Mouse (Mus musculus): ENCODE measurements at regions not wholly inside any gene's neighbourhood (a gene's known extent, or its start where the extent isn't known, plus 50 kb on each side); places are given as distances from the start of the nearest gene placed in this dataset.
A peak's percentile ranks its signal among the peaks of the same experiment; 100 is the strongest.

DNA sequence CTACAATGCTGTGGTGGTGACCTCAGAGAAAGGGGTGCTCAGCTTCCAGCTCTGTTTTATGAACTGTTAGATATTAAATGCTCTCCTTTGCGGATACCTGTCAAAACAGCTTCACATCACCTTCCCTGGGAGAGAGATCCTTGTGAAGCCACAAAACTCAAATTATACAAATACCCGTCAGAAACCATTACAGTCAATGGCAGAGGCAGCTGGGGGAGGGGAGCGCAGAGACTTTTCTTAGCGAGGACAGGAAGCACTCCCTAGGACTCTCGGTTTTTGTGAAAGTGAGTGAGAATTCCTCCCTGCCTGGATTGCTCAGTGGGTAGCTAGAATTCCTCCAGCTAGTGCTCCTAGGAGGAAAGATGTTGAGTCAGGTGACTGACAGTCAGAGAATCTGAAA is 161.0 kb downstream of the Bmp7 start:
- 31% methylated on average over 5 of the region's 5 CpGs for WGBS
- H3K27me3 ChIP-seq, result peaks cover 5% of the 10 kb centered on the region; the same call in 1 of the 2 replicates
- H3K4me2 ChIP-seq, result no peak overlapping the region
- no peaks in the 10 kb centered on the region for H3K36me3 ChIP-seq
- no peak overlapping the region for H3K4me3 ChIP-seq
- no peaks in the 10 kb centered on the region for H3K4me1 ChIP-seq (replicated peaks)
- H3K9ac ChIP-seq, result no peak overlapping the region
- no peaks in the 10 kb centered on the region for H3K9me3 ChIP-seq
- H3K27ac ChIP-seq (replicated peaks), result no peak overlapping the region
- no peak for ATAC-seq (ENCODE audit: low FRiP score, low read depth)

GRCm38 (mm10) chr2:172782686-172783085 is 157.4 kb downstream of the Bmp7 start:
- Histone ChIP-seq H3K4me2 (no peak overlapping the region), H3K27me3 (peaks cover 28% of the 10 kb centered on the region), H3K27ac (replicated peaks) (no peak overlapping the region), H3K4me1 (replicated peaks) (peaks cover 6% of the 10 kb centered on the region; the same call in 1 of the 2 replicates), H3K9me3 (no peaks in the 10 kb centered on the region), H3K9ac (no peak overlapping the region), H3K36me3 (no peaks in the 10 kb centered on the region), H3K4me3 (no peak overlapping the region)
- ATAC-seq (ENCODE audit: low FRiP score, low read depth), result no peak
- WGBS, result 52% methylated on average over 10 of the region's 10 CpGs

- H3K36me3 ChIP-seq, result no peaks in the 10 kb centered on the region
- H3K27me3 ChIP-seq, result peaks cover 49% of the 10 kb centered on the region
- no peak overlapping the region for H3K9ac ChIP-seq
- no peak overlapping the region for H3K4me3 ChIP-seq
- 50% methylated on average over 2 of the region's 2 CpGs for WGBS
- H3K9me3 ChIP-seq, result no peaks in the 10 kb centered on the region
- H3K4me1 ChIP-seq (replicated peaks), result peaks cover 11% of the 10 kb centered on the region
- ATAC-seq (ENCODE audit: low FRiP score, low read depth), result no peak
- H3K4me2 ChIP-seq, result no peak overlapping the region
- no peak overlapping the region for H3K27ac ChIP-seq (replicated peaks)
These were observed 153.8 kb downstream of the Bmp7 start for GRCm38 (mm10) chr2:172786297-172786696.

DNA sequence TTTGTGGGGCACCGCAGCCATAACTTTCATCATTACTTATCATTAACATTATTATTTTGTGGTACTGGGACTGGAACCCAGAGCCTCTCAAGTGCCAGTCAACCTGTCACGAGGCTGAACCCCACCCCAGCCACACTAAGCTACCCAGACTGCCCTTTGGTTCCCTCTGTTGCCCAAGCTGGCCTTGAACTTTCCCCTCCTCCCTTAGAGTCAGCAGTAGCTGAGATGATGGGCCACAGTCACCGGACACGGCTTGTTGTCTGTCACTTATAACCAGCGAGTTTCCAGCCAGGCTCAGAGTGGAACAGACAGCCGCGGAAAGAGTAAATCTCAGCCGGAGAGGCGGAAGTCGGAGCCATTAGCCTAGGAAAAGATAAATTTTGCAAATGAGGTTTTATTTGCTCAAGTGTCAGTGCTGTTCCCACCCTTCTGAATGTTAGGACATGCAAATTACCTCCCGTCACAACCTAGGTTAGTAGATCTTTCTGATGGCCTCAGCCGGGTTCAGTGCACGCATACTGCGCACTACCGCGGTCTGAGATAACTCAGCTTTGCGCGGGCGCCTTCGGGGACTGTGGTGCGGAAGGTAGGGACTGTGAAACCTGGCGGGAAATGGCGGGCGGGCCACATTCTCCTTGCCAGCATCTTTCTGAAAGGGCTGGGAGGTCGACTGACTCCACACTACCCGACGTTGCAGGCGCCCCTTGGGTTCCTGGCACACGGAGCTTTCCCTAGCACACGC is 152.7 kb downstream of the Bmp7 start:
- H3K4me3 ChIP-seq, result peak overlapping the region; percentile 21
- WGBS, result 28% methylated on average over 30 of the region's 30 CpGs
- H3K27me3 ChIP-seq, result peaks cover 49% of the 10 kb centered on the region
- no peaks in the 10 kb centered on the region for H3K9me3 ChIP-seq
- no peak overlapping the region for H3K27ac ChIP-seq (replicated peaks)
- no peak overlapping the region; the same call in 1 of the 2 replicates for H3K9ac ChIP-seq
- ATAC-seq (ENCODE audit: low FRiP score, low read depth), result no peak
- H3K36me3 ChIP-seq, result no peaks in the 10 kb centered on the region
- peak overlapping the region; percentile 53 for H3K4me2 ChIP-seq
- H3K4me1 ChIP-seq (replicated peaks), result peaks cover 13% of the 10 kb centered on the region

- ATAC-seq (ENCODE audit: low FRiP score, low read depth), result no peak
- Histone ChIP-seq H3K4me2 (no peak overlapping the region), H3K9ac (no peak overlapping the region), H3K36me3 (no peaks in the 10 kb centered on the region), H3K4me3 (no peak overlapping the region), H3K4me1 (replicated peaks) (peaks cover 15% of the 10 kb centered on the region), H3K9me3 (no peaks in the 10 kb centered on the region), H3K27ac (replicated peaks) (no peak overlapping the region), H3K27me3 (peaks cover 49% of the 10 kb centered on the region)
- 19% methylated on average over 10 of the region's 10 CpGs for WGBS
These were observed 150.9 kb downstream of the Bmp7 start for GRCm38 (mm10) chr2:172789260-172789659.

GRCm38 (mm10) chr2:172792555-172792954 is 147.6 kb downstream of the Bmp7 start:
- Histone ChIP-seq H3K36me3 (no peaks in the 10 kb centered on the region), H3K4me3 (no peak overlapping the region), H3K4me2 (no peak overlapping the region), H3K27me3 (peaks cover 27% of the 10 kb centered on the region), H3K9ac (no peak overlapping the region), H3K4me1 (replicated peaks) (peaks cover 10% of the 10 kb centered on the region), H3K27ac (replicated peaks) (no peak overlapping the region), H3K9me3 (no peaks in the 10 kb centered on the region)
- ATAC-seq (ENCODE audit: low FRiP score, low read depth), result 0 out of 2 replicates have a peak, but pooled peaks have one; percentile 27
- 54% methylated on average over 10 of the region's 10 CpGs for WGBS

GRCm38 (mm10) chr2:172793991-172794390 is 146.1 kb downstream of the Bmp7 start:
- H3K27me3 ChIP-seq, result peaks cover 14% of the 10 kb centered on the region
- no peak for ATAC-seq (ENCODE audit: low FRiP score, low read depth)
- H3K27ac ChIP-seq (replicated peaks), result no peak overlapping the region
- H3K36me3 ChIP-seq, result no peaks in the 10 kb centered on the region
- peaks cover 8% of the 10 kb centered on the region; the same call in 1 of the 2 replicates for H3K4me1 ChIP-seq (replicated peaks)
- H3K4me3 ChIP-seq, result no peak overlapping the region
- H3K4me2 ChIP-seq, result no peak overlapping the region
- no peaks in the 10 kb centered on the region for H3K9me3 ChIP-seq
- H3K9ac ChIP-seq, result no peak overlapping the region
- 84% methylated on average over 8 of the region's 8 CpGs for WGBS

DNA sequence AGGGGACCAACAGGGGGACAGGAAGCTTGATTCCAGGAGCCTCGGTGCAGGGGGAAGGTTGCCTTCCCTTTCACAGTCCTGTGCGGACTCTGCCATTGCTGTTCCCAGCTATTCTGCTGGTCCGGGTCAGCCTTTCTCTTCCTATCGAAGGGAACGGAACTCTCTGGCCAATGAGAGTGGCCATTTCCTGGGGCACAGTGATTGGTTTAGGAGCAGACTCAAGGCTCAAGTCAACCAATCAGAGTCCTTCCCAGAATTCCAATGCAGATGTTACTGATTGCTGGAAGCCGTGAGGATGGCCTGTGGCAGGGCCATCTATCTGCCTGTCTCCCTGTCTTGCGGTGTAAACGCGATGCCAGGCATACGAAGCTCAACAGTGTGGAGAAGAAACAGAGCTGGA is 145.3 kb downstream of the Bmp7 start:
- 0 out of 2 replicates have a peak, but pooled peaks cover 4% of the 10 kb centered on the region for H3K4me1 ChIP-seq (replicated peaks)
- no peak overlapping the region for H3K27ac ChIP-seq (replicated peaks)
- no peak overlapping the region for H3K4me2 ChIP-seq
- H3K9ac ChIP-seq, result no peak overlapping the region
- no peaks in the 10 kb centered on the region for H3K36me3 ChIP-seq
- H3K4me3 ChIP-seq, result no peak overlapping the region
- H3K27me3 ChIP-seq, result peaks cover 7% of the 10 kb centered on the region; the same call in 1 of the 2 replicates
- no peak for ATAC-seq (ENCODE audit: low FRiP score, low read depth)
- no peaks in the 10 kb centered on the region for H3K9me3 ChIP-seq
- WGBS, result 80% methylated on average over 10 of the region's 10 CpGs

- 69% methylated on average over 6 of the region's 6 CpGs for WGBS
- H3K4me3 ChIP-seq, result no peak overlapping the region
- H3K4me1 ChIP-seq (replicated peaks), result 0 out of 2 replicates have a peak, but pooled peaks cover 4% of the 10 kb centered on the region
- H3K27ac ChIP-seq (replicated peaks), result no peak overlapping the region
- no peak overlapping the region for H3K4me2 ChIP-seq
- no peaks in the 10 kb centered on the region for H3K9me3 ChIP-seq
- no peaks in the 10 kb centered on the region; the same call in 1 of the 2 replicates for H3K27me3 ChIP-seq
- no peaks in the 10 kb centered on the region for H3K36me3 ChIP-seq
- no peak overlapping the region for H3K9ac ChIP-seq
- ATAC-seq (ENCODE audit: low FRiP score, low read depth), result no peak
These were observed 144.0 kb downstream of the Bmp7 start for GRCm38 (mm10) chr2:172796104-172796503.

DNA sequence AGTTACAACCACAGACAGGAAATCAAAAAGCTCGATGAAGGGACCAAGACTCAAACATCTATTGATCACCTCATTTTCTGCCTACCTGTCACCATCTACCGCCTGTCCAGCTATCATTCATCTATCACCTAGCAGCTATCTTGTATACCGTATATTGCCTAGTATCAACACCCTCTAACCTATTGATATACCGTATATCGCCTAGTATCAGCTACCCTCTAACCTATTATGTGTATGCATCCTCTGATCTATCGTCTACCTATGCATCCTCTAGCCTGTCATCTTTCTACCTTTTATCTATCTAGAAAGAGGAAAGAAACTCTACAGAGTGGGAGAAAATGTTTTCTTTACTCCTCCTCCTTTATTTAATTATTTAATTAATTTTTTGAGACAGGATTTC is 143.2 kb downstream of the Bmp7 start:
- no peak for ATAC-seq (ENCODE audit: low FRiP score, low read depth)
- Histone ChIP-seq H3K4me3 (no peak overlapping the region), H3K27ac (replicated peaks) (no peak overlapping the region), H3K4me1 (replicated peaks) (0 out of 2 replicates have a peak, but pooled peaks cover 4% of the 10 kb centered on the region), H3K27me3 (no peaks in the 10 kb centered on the region; the same call in 1 of the 2 replicates), H3K36me3 (no peaks in the 10 kb centered on the region), H3K9me3 (no peaks in the 10 kb centered on the region), H3K4me2 (no peak overlapping the region), H3K9ac (no peak overlapping the region)
- WGBS, result 30% methylated on average over 6 of the region's 6 CpGs

DNA sequence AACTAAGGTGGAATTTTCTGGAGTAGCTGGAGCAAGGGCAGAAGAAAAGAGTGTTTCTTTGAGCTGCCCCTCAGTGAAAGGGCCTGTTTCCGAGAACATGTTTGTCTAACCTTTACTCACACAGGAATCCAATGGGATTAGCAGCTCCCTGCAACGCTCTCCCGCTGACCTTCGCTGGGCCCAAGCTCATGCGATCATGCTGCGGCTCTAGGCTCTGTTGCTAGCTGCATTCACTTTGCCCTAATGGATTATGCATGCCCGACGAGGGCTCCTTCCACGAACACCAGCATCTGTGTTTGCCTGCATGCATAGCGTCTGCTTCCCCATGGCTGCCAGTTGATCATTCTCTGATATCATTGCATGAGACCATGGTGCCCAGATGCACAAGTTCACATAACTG is 140.2 kb downstream of the Bmp7 start:
- Histone ChIP-seq H3K9me3 (no peaks in the 10 kb centered on the region), H3K27ac (replicated peaks) (no peak overlapping the region), H3K9ac (no peak overlapping the region), H3K4me3 (no peak overlapping the region), H3K4me1 (replicated peaks) (no peaks in the 10 kb centered on the region), H3K27me3 (no peaks in the 10 kb centered on the region; the same call in 1 of the 2 replicates), H3K36me3 (no peaks in the 10 kb centered on the region), H3K4me2 (no peak overlapping the region)
- no peak for ATAC-seq (ENCODE audit: low FRiP score, low read depth)
- WGBS, result 34% methylated on average over 10 of the region's 10 CpGs

DNA sequence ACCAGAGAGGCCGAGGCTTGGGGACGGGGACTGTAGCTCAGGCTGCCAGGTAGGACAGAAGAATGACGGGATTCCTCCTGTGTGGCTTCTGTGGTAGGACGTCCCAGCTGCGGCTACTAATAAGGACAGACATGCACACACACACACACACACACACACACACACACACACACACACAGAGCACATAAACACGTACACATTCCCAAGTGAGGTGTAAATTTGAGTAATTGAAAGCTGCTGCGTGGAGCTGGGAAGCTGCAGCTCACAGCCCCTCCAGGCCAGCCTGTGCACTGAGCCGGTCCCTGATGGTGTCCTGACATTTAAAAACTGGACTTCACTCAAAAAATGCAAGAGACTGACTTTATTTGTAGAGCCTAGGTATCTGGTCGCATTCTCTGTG is 139.3 kb downstream of the Bmp7 start:
- H3K4me2 ChIP-seq, result no peak overlapping the region
- 55% methylated on average over 9 of the region's 9 CpGs for WGBS
- no peak for ATAC-seq (ENCODE audit: low FRiP score, low read depth)

More for the DNA sequence above, 139.3 kb downstream of the Bmp7 start:
- no peak overlapping the region for H3K4me3 ChIP-seq
- H3K36me3 ChIP-seq, result no peaks in the 10 kb centered on the region
- no peaks in the 10 kb centered on the region for H3K9me3 ChIP-seq
- no peaks in the 10 kb centered on the region for H3K4me1 ChIP-seq (replicated peaks)
- no peak overlapping the region for H3K27ac ChIP-seq (replicated peaks)
- H3K27me3 ChIP-seq, result no peaks in the 10 kb centered on the region; the same call in 1 of the 2 replicates
- no peak overlapping the region for H3K9ac ChIP-seq
